In genomic region chr12:110806301-110806970, GRCm38 (mm10) we compare ENCODE assay signal across 10 mouse cellular contexts. TPM values are rescaled to one million over a fixed set of nuclear protein-coding genes. Genes with fewer than 3 reads are reported as not detected.
A peak's percentile ranks its signal among the peaks of the same experiment; 100 is the strongest.
DNase-seq lines count a peak whose midpoint lies in the region; ATAC-seq and TF ChIP-seq lines count a peak whose summit lies in the region.
"Had no signal": no experiment of that assay in that cellular context is flagged by ENCODE, and none has a peak within 500 bp of the region (broad histone marks: within the 10 kb centered on the region; RNA-seq: fewer than 3 reads in every experiment).

No protein-coding gene starts in this region.

- 80% methylated on average over 3 of the region's 3 CpGs for WGBS in liver, postnatal 0 days (ENCODE audit: insufficient replicate concordance)

- H3K9me3 ChIP-seq in liver, postnatal 0 days (ENCODE audit: low read length): no peaks in the 10 kb centered on the region
- H3K9me3 ChIP-seq: embryonic facial prominence, embryonic 13.5 days; liver, embryonic 15.5 days had no signal

- peak; percentile 65 for TF ChIP-seq CTCF in layer of hippocampus, adult 2 months (conservative IDR thresholded peaks at IDR 0.05)
- TF ChIP-seq CTCF in liver, postnatal 0 days (IDR thresholded peaks at IDR 0.05; ENCODE audit: low read depth): peak; percentile 53

- DNase-seq in cerebellum, adult 9-10 months: peak; percentile 41
- no peak for DNase-seq in cerebellum, adult 11-12 months
- DNase-seq in layer of hippocampus, adult 2 months (ENCODE audit: low spot score in 2 of 2): peak in 1 of 2 experiments; percentile 57
- no peak for DNase-seq in layer of hippocampus, postnatal 14 days (ENCODE audit: low spot score in 2 of 2)
- peak; percentile 56 for DNase-seq in adrenal gland, adult 2 months
- no peak for DNase-seq in liver, postnatal 0 days
- no peak for DNase-seq in ovary, adult 18-20 months (ENCODE audit: low spot score)
- no peak for DNase-seq in right cerebral cortex, postnatal 10 days (ENCODE audit: low spot score in 2 of 2)

- H3K36me3 ChIP-seq in liver, postnatal 0 days (replicated peaks; ENCODE audit: insufficient read depth, low read length): no peaks in the 10 kb centered on the region

- ATAC-seq in liver, postnatal 0 days: no peak

- no peak overlapping the region for H3K4me3 ChIP-seq in layer of hippocampus, adult 2 months
- no peak overlapping the region for H3K4me3 ChIP-seq in liver, postnatal 0 days (ENCODE audit: low read depth, low read length)
- H3K4me3 ChIP-seq: embryonic facial prominence, embryonic 13.5 days; liver, embryonic 15.5 days had no signal

- TF ChIP-seq EP300 in liver, postnatal 0 days (IDR thresholded peaks at IDR 0.05; ENCODE audit: low read depth): no peak

- H3K4me1 ChIP-seq in liver, postnatal 0 days (ENCODE audit: insufficient read depth): no peaks in the 10 kb centered on the region
- H3K4me1 ChIP-seq: liver, embryonic 15.5 days had no signal

- H3K27me3 ChIP-seq in liver, postnatal 0 days (ENCODE audit: insufficient read depth, low read length): no peaks in the 10 kb centered on the region
- H3K27me3 ChIP-seq: embryonic facial prominence, embryonic 13.5 days; liver, embryonic 15.5 days had no signal

- no peak overlapping the region for H3K9ac ChIP-seq in liver, postnatal 0 days (replicated peaks)
- H3K9ac ChIP-seq: embryonic facial prominence, embryonic 13.5 days; liver, embryonic 15.5 days had no signal

- H3K27ac ChIP-seq in layer of hippocampus, adult 2 months: peak overlapping the region; percentile 24; the same call in 1 of the 2 replicates
- no peak overlapping the region for H3K27ac ChIP-seq in liver, postnatal 0 days (ENCODE audit: low read depth)
- H3K27ac ChIP-seq: embryonic facial prominence, embryonic 13.5 days; liver, embryonic 15.5 days had no signal

- H3K4me2 ChIP-seq in liver, postnatal 0 days (ENCODE audit: low read depth, low read length): no peak overlapping the region
- H3K4me2 ChIP-seq: embryonic facial prominence, embryonic 13.5 days; liver, embryonic 15.5 days had no signal

RNA-seq across cellular contexts. Expression of gene Mok, which starts 34.3 kb away (rescaled TPM):
- total RNA-seq in layer of hippocampus, adult 2 months (2021): 10 to 100 TPM; 10.4 to 13.7 TPM
- 1 to 10 TPM; 7.3 to 9.8 TPM for total RNA-seq in layer of hippocampus, postnatal 14 days (2021)
- 1 to 10 TPM; 1.2 to 2.2 TPM for total RNA-seq in adrenal gland, adult 2 months (2021)
- 1.5 and 1.7 TPM in 2 replicates for polyA plus RNA-seq in adrenal gland, adult 2 months (2012; rRNA removed)
- 0.13 and 0.29 TPM in 2 replicates for polyA plus RNA-seq in liver, postnatal 0 days (2015; fragmentation: Nextera tagmentation; extraction: Ambion mirVana)

RNA-seq across cellular contexts. Expression of gene Zfp839, which starts 43.6 kb away (rescaled TPM):
- total RNA-seq in layer of hippocampus, adult 2 months (2021): 10 to 100 TPM; 12.8 to 13.2 TPM
- 10 to 100 TPM in 1 of 2 experiments, 1 to 10 TPM in 1; 9.8 to 11.2 TPM for total RNA-seq in layer of hippocampus, postnatal 14 days (2021)
- total RNA-seq in adrenal gland, adult 2 months (2021): 10 to 100 TPM; 11.1 to 14.1 TPM
- polyA plus RNA-seq in adrenal gland, adult 2 months (2012; rRNA removed): 6.9 and 8.5 TPM in 2 replicates
- polyA plus RNA-seq in liver, postnatal 0 days (2015; fragmentation: Nextera tagmentation; extraction: Ambion mirVana): 1.1 and 1.8 TPM in 2 replicates

Comparison
In these comparisons a context has a peak if more than half of its experiments do, and no peak if none do; other contexts are left out.
1. DNase-seq: peak in cerebellum, adult 9-10 months (single experiment) and adrenal gland, adult 2 months (single experiment); none in cerebellum, adult 11-12 months (single experiment), layer of hippocampus, postnatal 14 days (0 of 2), liver, postnatal 0 days (single experiment), ovary, adult 18-20 months (single experiment) and right cerebral cortex, postnatal 10 days (0 of 2).